Mouse (Mus musculus) liver (tissue): Measurements from ENCODE around the gene Elovl5.

Experiments
- DNase-seq: peaks from one replicate; pipeline ENCODE4 v3.0.0-alpha.2; 2020; ENCODE audit warnings: mixed read lengths

Elovl5 gene

DNA sequence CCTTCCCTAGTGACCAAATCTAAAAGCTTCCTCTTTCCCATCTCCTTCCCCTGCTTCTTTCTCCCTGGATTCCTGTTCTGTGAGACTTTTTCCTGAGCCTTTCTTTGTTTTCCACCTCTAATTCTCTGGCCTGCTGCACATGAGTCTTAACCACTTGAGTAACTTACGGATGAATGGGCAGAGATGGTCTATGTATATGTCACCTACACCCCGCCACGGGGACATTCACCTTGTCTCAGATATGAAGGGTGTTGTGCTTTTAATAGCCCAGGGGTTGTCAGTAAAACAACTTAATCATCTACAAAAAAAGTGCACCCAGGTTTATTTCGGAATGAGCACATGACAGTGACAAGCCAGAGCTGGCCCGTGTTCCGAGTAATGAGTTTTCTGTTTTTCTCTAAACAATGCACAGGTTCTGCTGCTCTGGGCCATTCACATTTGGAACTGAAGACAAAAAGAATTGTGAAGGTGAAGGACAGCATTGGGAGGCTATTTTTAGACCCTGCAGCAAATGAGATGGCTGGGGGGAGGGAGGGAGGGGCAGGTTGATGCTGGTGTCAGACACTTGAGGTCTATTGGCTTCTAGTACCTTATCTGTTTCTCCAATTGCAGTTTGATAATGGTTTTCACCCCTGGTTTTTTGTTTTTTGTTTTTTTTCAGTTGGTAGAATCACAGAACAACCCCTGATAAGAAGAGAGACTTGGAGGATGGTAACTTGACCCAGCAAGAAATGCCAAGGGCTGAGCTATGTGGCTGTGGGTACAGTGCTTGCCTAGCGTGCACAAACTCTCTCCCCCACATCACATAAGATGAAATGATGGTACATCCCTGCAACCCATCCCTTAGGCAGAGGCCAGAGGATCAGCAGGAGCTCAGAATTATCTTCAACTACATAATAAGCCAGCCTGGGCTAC lies 83.7 kb downstream of the Elovl5 start:
- no peak for DNase-seq

DNA sequence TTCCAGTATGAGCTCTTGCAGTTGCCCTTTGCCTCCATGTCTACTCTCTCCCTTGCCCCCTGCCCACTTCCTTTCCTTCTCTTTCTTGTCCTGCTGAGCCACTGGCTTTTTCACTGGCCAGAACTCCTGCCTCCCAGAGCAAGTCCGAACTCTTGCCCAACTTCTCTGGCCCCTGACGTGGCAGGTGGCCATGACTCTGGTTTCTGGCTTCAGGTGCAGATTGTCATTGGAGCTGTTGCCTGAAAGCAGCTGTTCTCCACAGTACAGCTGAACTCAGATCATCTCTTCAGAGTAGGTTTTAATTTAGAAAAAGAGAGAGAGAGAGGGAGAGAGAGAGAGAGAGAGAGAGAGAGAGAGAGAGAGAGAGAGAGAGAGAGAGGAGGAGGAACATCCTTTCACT lies 86.1 kb downstream of the Elovl5 start:
- no peak for DNase-seq

DNA sequence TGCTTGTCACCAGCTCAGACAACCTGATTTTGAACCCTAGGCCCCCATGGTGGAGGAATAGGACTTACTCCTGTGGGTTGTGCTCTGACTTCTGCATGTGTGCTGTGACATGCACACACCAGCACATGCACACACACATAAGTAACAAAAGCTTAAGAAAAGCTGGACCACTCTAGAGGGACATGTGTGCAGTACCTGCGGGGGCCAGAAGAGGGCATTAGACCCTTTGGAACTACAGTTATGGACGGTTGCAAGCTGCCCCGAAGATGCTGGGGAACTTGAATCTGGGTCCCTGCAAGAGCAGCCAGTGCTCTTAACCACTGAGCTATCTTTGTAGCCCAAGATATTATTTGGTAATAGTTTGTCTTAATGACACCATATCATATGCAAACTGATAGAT lies 88.3 kb downstream of the Elovl5 start:
- peak; percentile 77 for DNase-seq

DNA sequence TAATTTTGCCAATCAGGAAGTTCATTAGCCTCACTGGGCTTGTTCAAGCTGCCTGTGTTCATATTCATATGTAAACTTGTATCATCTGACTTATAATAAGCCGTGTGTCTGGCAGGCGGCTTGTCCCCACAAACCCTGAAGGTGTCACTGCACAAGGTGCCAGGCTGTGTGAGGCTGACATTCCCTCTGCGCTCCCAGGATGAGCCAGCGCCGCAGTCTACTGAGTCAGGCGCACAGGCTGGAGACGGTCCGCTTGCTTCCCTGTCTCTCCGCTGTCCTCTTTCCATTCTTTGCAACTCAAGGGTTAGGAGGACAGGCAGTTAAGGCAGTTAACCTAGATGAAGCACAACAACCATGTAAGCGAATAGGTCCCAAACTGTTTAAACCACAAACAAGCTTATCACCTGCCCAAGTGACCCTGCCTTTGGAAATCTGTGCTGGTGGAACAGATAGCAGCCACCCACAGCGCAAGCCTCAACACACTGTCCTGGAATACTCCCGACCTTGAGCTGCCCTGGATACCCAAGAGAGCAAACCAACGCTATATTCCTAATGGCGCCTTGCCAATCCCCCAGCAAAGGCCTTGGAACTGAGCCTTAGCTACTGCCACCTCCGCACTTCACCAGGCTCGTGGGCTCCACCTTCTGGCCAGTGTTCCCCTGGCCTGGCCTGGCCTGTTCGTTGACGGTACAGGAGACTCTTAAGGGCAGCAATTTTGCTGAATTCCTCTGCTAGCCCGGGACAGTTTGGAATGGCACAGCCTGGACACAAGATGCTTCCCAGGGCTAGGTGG lies 89.2 kb downstream of the Elovl5 start:
- DNase-seq: peak; percentile 77

DNA sequence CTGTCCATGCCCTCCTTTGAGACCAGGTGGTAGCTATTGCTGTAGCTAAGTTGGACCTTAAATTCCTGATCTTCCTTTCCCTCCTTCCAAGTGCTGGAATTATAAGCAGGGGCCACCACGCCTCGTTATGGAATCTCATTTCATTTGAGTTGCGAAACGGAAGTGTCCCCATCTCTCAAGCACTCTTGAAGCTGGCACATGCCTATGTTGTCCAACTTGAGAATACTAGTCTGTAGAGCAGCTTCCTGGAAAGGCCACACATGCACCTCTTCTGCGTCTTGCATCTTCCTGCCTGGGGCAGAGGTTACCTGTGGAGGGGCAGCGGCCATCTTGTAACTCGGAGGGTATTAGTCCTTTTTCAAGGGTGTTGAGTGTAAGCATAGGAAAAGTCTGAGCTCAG lies 92.2 kb downstream of the Elovl5 start:
- DNase-seq: no peak

DNA sequence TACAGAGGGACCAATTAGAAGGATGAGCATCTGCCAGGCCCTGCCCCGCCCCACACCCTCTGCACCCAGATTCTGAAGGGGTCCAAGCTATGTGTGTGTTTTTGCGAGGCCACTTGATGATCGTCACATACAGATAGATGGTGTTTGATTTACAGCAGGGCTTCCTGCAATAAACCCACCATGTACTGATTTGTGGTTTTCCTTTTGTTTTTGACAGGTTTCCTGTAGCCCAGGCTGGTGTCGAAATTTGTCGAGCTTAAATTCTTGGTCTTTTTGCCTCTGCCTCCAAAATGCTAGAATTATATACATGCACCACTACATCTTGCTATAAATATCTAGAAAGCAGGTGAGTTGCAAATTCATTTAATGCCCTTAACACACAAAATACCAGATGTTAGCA lies 93.0 kb downstream of the Elovl5 start:
- no peak for DNase-seq

DNA sequence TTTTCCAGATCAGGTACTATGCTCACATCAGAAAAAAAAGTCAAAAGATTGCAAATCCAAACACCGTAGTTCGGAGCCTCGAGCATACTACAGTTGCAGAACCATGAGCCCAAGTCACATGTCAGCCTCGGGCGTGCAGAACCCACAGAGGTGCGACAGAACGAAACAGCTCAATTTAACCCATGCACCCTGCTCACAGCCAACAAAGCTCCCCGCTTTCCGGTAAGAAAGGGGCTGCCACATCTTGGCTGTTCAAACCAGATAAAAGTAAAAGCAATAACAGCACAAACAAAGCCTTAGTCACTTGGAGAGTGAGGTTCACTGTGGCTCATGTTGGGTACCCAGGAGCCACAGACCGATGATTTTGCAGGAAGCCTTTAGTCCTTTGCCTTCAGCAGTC lies 93.5 kb downstream of the Elovl5 start:
- DNase-seq: no peak

DNA sequence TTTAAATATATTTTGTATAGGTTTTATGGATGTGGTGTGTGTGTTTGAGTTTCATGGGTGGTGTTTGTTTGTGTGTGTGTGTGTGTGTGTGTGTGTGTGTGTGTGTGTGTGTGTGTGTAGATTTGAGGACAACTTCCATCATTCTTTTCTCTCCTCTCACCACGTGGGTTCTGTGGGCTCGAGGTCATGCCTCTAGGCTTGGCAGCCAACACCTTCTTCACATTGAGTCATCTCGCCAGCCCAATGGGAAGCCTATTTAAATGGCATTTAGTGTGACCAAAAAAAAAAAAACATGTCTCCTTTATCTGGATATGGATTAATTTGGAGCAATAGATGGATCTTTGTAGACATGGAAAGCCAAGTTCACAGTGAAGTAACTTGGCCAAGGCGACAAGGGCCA lies 94.9 kb downstream of the Elovl5 start:
- DNase-seq: no peak

DNA sequence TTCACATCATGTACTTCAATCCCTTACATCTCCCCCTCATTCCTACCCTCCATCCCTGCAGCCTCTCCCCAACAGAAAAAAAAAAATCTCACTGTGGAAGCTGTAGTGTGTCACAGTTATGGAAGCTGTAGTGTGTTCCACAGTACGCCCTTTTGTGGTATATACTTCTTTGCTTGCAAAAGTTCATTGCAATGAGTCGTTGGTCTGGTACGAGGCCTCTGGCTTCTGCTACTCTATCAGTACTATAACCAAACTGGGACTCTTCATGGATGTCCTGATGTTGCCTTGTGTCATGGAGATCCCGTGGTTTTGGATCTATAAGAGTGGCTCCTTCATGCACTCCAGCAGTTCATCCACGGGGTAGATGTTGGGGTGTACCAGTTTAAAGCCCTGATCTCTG lies 95.5 kb downstream of the Elovl5 start:
- DNase-seq: no peak

DNA sequence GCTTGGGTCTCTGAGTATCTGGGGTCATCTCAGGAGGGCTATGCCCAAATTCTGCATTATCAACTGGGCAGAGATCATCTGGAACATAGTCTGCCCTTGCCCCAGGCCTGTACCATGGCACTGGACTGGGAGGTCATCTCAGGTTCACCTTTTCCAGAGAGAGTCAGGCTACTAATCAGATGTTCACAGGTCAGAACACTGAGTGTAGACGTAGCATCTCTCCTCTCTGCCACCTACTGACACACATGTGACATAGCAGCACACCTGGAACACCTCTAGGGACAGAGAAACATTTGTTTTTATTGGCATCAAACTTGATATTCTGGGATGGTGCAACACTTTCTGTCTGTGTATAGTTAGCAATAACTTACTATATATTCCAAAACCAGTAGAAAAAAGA lies 96.6 kb downstream of the Elovl5 start:
- DNase-seq: no peak

DNA sequence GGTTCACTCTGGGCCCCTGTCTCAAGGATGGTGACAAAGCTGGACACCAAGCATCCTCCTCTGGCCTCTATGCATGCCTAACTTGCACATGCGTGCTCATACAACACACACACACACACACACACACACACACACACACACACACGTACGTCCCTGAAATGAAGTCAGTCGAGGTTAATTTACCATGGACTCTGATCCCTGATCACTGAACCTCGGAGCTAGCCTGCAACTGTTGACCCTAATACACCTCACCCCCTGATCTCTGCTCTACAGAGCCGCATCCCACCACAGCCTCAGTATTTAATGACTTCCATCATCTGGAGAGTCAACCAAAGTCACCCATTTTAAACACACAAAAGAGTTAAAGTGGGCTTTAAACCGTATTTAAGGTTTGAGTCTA lies 98.7 kb downstream of the Elovl5 start:
- no peak for DNase-seq

DNA sequence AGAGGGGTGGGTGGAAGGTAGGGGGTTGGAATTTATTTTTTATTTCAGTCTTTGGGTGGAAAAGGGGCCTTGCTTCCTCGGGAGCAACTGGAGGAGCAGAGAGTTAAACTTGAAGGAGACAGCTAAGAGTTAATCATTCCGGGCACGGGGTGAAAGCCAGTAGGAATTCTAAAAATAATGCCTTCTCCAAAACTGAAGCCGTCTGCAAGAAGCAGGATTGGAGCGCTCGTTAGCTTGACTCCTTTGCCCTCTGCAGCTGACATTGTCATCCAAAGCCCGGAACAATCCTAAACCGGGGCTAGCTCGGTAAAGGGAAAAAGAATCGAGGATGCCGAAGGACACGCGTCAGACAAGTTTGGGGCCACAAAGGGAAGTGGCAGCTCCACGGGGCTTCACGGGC lies 99.1 kb downstream of the Elovl5 start:
- no peak for DNase-seq

DNA sequence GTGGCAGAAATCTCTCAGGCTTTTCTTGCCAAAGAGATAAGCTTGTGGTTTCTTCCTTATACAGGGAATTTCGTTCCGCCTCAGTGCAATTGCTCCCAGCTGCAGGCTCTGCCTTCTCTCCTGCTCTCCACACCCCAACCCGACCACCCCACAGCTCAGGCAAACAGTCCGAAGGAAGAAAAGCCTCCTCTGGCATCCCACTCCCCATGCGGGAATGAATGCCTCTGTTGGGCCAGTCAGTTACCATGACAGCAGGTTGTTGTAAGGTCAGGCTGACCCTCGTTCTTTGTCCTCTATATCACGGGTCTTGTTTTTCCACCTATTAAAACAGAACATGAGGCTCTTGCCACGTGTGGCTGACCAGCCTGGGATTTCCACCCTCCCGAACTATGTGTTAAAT lies 104.1 kb downstream of the Elovl5 start:
- no peak for DNase-seq

DNA sequence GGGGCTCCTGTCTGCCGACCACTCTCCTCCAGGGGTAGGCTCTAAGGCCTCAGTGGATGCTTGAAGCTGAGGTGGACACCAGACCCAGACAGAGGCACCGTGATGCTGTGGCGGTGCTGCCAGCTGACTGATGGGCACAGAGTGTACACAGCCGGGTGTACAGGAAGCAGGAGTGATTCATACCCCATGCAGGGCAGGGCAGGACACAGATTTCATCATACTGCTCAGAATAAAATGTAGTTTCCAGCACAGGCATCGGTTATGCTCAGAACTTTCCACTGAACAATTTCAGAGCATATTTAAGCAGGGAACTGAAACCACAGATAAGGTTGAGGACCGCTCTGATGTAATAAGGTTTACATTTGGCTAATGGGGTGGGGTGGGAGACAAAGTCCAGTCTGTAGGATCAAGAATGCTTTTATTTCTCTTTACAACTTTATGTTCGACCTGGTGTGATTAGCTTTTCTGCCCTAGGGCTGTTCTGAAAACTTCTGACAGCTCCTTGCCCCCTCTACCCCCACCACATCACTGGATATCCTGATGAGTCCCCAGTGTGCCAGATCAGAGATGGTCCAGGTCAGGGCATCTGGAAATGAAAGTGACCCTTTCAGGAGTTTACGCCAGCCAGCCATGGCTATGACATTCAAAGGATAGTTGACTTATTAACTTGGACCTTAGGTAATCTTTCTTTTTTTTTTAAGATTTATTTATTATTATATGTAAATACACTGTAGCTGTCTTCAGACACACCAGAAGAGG lies 105.2 kb downstream of the Elovl5 start:
- DNase-seq: no peak

DNA sequence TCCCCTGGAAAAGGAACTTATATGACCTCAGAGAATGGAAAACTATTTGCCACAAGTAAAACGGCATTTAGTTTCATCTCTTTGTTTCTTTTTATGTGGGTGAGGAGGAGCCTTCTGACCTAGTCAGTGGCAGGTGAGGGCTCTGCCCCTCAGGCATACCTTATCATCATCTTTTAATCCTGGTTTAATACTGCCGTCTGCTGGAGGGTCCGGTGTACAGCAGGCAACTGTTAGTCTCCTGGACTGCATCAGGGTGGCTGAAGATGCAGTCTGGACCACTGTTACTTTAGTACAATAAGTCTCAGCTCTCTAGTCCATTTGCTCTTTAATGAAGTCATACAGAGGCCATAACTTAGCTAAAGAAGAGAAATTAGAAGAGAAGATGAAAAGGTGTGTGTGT lies 107.7 kb downstream of the Elovl5 start:
- DNase-seq: peak; percentile 62

DNA sequence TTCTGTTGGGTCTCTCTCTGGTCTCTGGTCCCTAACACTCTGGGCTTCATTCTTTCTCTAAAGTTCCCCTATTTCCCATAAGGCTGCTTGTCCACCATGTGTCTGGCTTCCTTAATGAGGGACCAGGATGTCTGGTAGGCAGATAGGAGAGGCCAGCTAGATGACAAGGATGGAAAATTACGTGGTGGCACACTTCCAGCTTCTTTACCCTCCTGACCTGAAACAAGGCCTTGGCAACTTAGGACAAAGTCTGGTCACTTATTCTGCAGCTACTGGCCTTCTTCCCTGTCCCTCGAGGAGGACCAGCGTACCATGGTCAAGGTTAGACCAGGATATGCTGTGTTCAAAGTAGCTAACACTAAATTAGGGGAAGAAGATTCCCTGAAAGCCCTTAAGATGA lies 109.9 kb downstream of the Elovl5 start:
- DNase-seq: no peak

DNA sequence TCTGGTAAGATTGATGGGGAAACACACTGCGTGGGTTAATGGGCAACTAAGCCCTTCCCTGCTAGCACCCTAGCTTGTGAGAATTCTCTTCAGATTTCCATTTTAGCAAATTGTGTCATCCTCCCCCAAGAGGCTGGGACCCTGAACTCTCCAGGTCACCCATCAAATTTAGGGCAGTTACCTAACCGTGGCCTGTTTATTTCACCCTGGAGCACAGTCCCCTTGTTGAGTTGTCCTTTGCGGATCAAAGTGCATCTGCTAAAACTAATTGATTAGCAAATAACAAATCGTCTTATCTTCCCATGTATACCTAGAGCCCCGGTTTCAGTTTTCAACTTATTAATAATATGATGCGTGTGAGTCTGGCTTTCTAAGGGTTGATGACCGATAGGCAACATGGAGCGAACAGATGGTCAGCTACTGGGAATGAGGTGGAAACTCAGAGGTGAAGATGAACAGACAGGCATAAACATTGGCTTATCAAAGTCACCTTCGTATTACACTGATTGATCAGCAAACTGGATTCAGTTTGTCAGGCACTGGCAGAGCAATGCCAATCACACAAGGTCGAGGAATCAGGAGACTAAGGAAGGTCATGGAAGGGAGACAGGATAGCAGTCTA lies 113.8 kb downstream of the Elovl5 start:
- no peak for DNase-seq

DNA sequence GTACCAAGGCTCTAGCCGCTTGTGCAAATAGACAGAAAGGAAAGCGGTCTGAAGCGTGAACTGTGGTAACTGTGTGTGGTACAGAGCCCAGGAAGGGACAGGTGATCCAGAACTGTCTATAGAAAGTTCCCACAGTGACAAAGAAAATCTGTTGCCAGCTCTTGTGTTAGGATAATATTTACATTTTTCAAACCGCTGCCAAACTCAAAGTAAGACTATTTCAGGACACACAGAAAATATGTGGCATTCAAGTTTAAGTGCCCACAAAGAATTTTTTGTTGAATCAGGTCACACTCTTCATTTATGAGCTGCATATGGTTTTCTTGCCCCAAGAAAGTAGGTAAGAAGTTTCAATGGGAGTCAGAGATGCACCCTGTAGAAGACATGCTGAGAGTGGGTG lies 115.8 kb downstream of the Elovl5 start:
- no peak for DNase-seq
